Mouse (Mus musculus) lung, postnatal 0 days (tissue): ENCODE measurements around the gene Wdr20. TPM values are rescaled to one million over a fixed set of nuclear protein-coding genes. Genes with fewer than 3 reads are reported as not detected.

Experiments used
- ATAC-seq: fragments of 200-750 bp; cut with Nextera tagmentation; 2 replicates; pipeline ENCODE4 v1.8.0; 2017; ENCODE audit warnings: moderate library complexity
- DNase-seq: peaks from one replicate; pipeline ENCODE4 v3.0.0-alpha.2; 2016; ENCODE audit warnings: low spot score
- H3K27ac ChIP-seq: fragments of 300-500 bp; sonication (generic); 2 replicates; pipeline ENCODE4 v1.5.1; 2014; ENCODE audit warnings: antibody characterized with exemption, mild to moderate bottlenecking, low read length, mixed read lengths
- H3K27me3 ChIP-seq: fragments of 300-500 bp; sonication (generic); replicated peaks from 2 replicates; pipeline ENCODE4 v1.6.1; 2014; ENCODE audit warnings: low read length, mixed read lengths; ENCODE audit not compliant: insufficient read depth
- H3K36me3 ChIP-seq: fragments of 300-500 bp; sonication (generic); 2 replicates; pipeline ENCODE4 v1.6.1; 2014; ENCODE audit warnings: low read length, mixed read lengths; ENCODE audit not compliant: insufficient read depth
- H3K4me1 ChIP-seq: fragments of 300-500 bp; sonication (generic); 2 replicates; pipeline ENCODE4 v1.6.1; 2014; ENCODE audit warnings: antibody characterized with exemption, low read depth, low read length, mixed read lengths; ENCODE audit not compliant: insufficient read depth
- H3K4me2 ChIP-seq: fragments of 300-500 bp; sonication (generic); replicated peaks from 2 replicates; pipeline ENCODE4 v1.6.1; 2014; ENCODE audit warnings: low read depth, mild to moderate bottlenecking, low read length, moderate library complexity, mixed read lengths
- H3K4me3 ChIP-seq: fragments of 300-500 bp; sonication (generic); 2 replicates; pipeline ENCODE4 v1.5.1; 2014; ENCODE audit warnings: low read depth, low read length
- H3K9ac ChIP-seq: fragments of 300-500 bp; sonication (generic); replicated peaks from 2 replicates; pipeline ENCODE4 v1.6.1; 2014; ENCODE audit warnings: low read depth, mild to moderate bottlenecking
- H3K9me3 ChIP-seq: fragments of 300-500 bp; sonication (generic); 2 replicates; pipeline ENCODE4 v1.6.1; 2016; ENCODE audit warnings: low read length, mixed read lengths
- CTCF ChIP-seq: IDR thresholded peaks from 2 replicates; pipeline ENCODE4 v1.5.1; 2016; ENCODE audit warnings: antibody characterized with exemption, mild to moderate bottlenecking
- EP300 ChIP-seq: IDR thresholded peaks from 2 replicates; pipeline ENCODE4 v1.6.1; 2016; ENCODE audit warnings: antibody characterized with exemption, mild to moderate bottlenecking, control low read depth
- WGBS: fragments of 180-500 bp; shearing (Covaris S2); extraction: QIAGEN DNeasy Blood & Tissue Kit; methylation state at CpG from one replicate; pipeline ENCODE4 v1.1.7; 2014; 5-methylcytosine and 5-hydroxymethylcytosine counted together
- polyA plus RNA-seq: library from polyadenylated mRNA; unstranded; fragments of >200 nt; fragmentation: Nextera tagmentation; extraction: Ambion mirVana; gene quantifications from 2 replicates; pipeline ENCODE4 v1.2.1, GENCODE M21; 2015

Gene Wdr20
- polyA plus RNA-seq, 1 experiment from 2014 or later: 12.5 TPM

- Histone ChIP-seq H3K36me3 (0 out of 2 replicates have a peak, but pooled peaks cover 2% of the 10 kb centered on the region), H3K4me3 (no peak overlapping the region), H3K9me3 (no peaks in the 10 kb centered on the region), H3K4me2 (no peak overlapping the region), H3K9ac (no peak overlapping the region), H3K4me1 (peaks cover 6% of the 10 kb centered on the region; the same call in 1 of the 2 replicates), H3K27me3 (no peaks in the 10 kb centered on the region), H3K27ac (no peak overlapping the region)
- TF ChIP-seq EP300: no peak
- TF ChIP-seq CTCF: no peak
- ATAC-seq (no peak), DNase-seq (no peak)
- WGBS: 70% methylated on average over 6 of the region's 6 CpGs
Observed at GRCm38 (mm10) chr12:110795035-110795434, 57.3 kb downstream of the Wdr20 start.

GRCm38 (mm10) chr12:110796748-110797147 lies 59.0 kb downstream of the Wdr20 start:
- no peak for TF ChIP-seq EP300
- 65% methylated on average over 6 of the region's 6 CpGs for WGBS
- Histone ChIP-seq H3K9ac (no peak overlapping the region), H3K4me3 (no peak overlapping the region), H3K4me2 (no peak overlapping the region), H3K36me3 (no peaks in the 10 kb centered on the region), H3K4me1 (peaks cover 6% of the 10 kb centered on the region; the same call in 1 of the 2 replicates), H3K27me3 (no peaks in the 10 kb centered on the region), H3K27ac (no peak overlapping the region), H3K9me3 (no peaks in the 10 kb centered on the region)
- no peak for DNase-seq
- peak; percentile 41 for ATAC-seq

GRCm38 (mm10) chr12:110797202-110797601 lies 59.5 kb downstream of the Wdr20 start:
- peaks cover 6% of the 10 kb centered on the region; the same call in 1 of the 2 replicates for H3K4me1 ChIP-seq
- no peak overlapping the region for H3K9ac ChIP-seq
- H3K27ac ChIP-seq: peak overlapping the region; percentile 14; the same call in 1 of the 2 replicates
- H3K36me3 ChIP-seq: no peaks in the 10 kb centered on the region
- H3K4me2 ChIP-seq: no peak overlapping the region
- TF ChIP-seq EP300 (no peak), CTCF (no peak)
- no peaks in the 10 kb centered on the region for H3K9me3 ChIP-seq
- no peak for ATAC-seq
- no peak overlapping the region for H3K4me3 ChIP-seq
- no peaks in the 10 kb centered on the region for H3K27me3 ChIP-seq
- 94% methylated on average over 6 of the region's 6 CpGs for WGBS
- no peak for DNase-seq

- 64% methylated on average over 10 of the region's 10 CpGs for WGBS
- peak; percentile 79 for ATAC-seq
- DNase-seq: peak; percentile 50
- H3K9ac ChIP-seq: no peak overlapping the region
- peak overlapping the region; percentile 14 for H3K27ac ChIP-seq
- H3K36me3 ChIP-seq: no peaks in the 10 kb centered on the region
- H3K4me3 ChIP-seq: no peak overlapping the region
- TF ChIP-seq EP300 (no peak), CTCF (no peak)
- H3K4me2 ChIP-seq: no peak overlapping the region
- H3K27me3 ChIP-seq: no peaks in the 10 kb centered on the region
- peaks cover 6% of the 10 kb centered on the region; the same call in 1 of the 2 replicates for H3K4me1 ChIP-seq
- H3K9me3 ChIP-seq: no peaks in the 10 kb centered on the region
Observed at GRCm38 (mm10) chr12:110797842-110798431, 60.2 kb downstream of the Wdr20 start.

GRCm38 (mm10) chr12:110799226-110799625 lies 61.5 kb downstream of the Wdr20 start:
- Histone ChIP-seq H3K4me1 (peaks cover 6% of the 10 kb centered on the region; the same call in 1 of the 2 replicates), H3K9me3 (no peaks in the 10 kb centered on the region), H3K4me3 (no peak overlapping the region), H3K36me3 (no peaks in the 10 kb centered on the region), H3K27me3 (no peaks in the 10 kb centered on the region), H3K27ac (no peak overlapping the region), H3K4me2 (no peak overlapping the region), H3K9ac (no peak overlapping the region)
- no peak for TF ChIP-seq CTCF
- TF ChIP-seq EP300: no peak
- WGBS: 89% methylated on average over 4 of the region's 4 CpGs
- DNase-seq (no peak), ATAC-seq (no peak)

- WGBS: 71% methylated on average over 10 of the region's 10 CpGs
- H3K9me3 ChIP-seq: no peaks in the 10 kb centered on the region
Observed at GRCm38 (mm10) chr12:110801876-110802464, 64.2 kb downstream of the Wdr20 start.

More at GRCm38 (mm10) chr12:110801876-110802464, 64.2 kb downstream of the Wdr20 start:
- TF ChIP-seq CTCF (no peak), EP300 (no peak)
- no peaks in the 10 kb centered on the region for H3K36me3 ChIP-seq
- H3K4me3 ChIP-seq: no peak overlapping the region
- no peak overlapping the region for H3K9ac ChIP-seq
- no peak overlapping the region for H3K27ac ChIP-seq
- H3K4me2 ChIP-seq: no peak overlapping the region
- ATAC-seq (peak; percentile 34), DNase-seq (no peak)
- peaks cover 6% of the 10 kb centered on the region; the same call in 1 of the 2 replicates for H3K4me1 ChIP-seq
- H3K27me3 ChIP-seq: no peaks in the 10 kb centered on the region
